Mouse (Mus musculus): ENCODE results near the gene Zbtb32. TPM values are rescaled to one million over a fixed set of nuclear protein-coding genes. Genes with fewer than 3 reads are reported as not detected.

Zbtb32 gene
- not detected for total RNA-seq (2021)
- long read RNA-seq, experiment 1: 0 reads
- long read RNA-seq, experiment 2: 0 reads

DNA sequence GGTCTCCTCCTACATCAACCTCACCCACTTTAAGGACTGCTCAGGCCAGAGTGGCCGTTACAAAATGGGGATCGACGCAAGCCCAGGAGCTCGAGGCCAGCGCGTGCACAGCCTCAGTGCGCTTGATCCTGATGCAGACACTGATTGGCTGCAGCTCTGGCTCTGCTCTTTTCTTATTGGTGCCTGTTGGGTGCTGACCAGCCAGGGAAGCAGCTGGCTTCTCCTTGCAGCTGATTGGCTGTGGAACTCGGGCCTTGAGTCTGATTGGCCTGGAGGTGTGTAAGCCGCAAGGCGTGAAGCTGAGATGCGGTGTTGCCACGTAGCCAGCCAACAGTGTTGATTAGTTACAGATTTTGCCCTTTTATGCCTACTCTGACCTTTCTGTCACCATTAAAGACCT is at the start of gene Zbtb32:
TSS of gene Zbtb32 (minus strand) at position 124 of the 400 bp plus-strand sequence.
- DNase-seq (ENCODE audit: low spot score in 2 of 2): no peak

DNA sequence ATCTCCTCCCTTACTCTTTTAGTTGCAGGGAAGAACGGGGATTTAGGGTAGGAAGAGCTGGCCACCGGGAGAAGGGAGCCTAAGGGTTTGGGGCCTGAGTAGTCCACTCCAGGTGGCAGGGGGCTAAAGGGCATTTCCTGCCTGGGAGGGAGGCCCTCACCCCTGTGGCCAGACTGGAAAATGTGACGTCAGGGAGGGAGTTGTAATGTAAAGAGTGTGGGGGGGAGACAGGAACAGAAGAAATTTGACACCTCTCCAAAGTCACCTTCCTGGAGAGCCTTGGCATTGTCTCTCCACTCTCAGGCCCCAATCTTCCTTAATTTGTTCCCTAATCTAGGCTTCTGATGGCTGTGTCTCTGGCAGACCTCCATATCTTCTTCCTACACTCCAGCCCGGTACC is 40.4 kb upstream of the Zbtb32 start:
- DNase-seq (ENCODE audit: low spot score in 2 of 2): no peak

DNA sequence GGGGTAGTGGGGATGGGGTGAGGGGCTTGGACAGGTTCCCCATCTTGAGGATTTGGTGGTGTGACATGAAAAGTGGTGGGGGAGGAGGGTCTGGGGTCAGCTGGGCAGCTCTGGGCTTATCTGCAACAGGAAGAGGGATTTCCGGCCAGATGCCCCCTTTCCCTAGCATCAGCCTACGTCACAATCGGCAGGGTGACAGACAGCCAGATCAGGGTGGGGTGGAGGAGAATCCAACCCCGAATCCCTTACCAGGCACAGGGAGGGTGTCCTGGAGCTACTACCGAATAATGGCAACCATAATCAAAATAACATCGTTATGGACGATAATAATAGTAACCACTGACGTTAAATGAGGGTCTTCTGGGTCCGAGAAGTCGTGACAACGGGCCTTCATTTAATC is 37.7 kb upstream of the Zbtb32 start:
- no peak for DNase-seq (ENCODE audit: low spot score in 2 of 2)

DNA sequence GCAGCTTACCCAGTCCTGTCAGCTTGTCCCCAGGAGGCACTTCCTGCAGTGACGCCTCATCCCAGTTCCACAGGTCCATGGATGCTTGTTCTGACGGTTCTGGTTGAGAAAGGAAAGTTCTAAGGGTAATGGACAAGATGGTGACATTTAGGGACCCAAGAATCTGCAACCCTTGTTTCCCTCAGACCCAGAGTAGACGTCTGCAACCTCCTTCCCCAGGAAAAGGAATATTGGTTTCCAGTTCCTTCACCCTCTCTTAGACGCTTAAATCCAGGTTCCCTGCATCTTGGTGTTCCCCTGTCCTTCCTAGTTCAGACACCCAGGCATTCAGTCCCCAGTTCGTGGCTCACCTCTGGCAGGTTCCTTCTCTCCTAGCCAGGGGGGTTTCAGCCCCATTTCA is 37.0 kb upstream of the Zbtb32 start, which contains the start of gene Etv2:
TSS of gene Etv2 (minus strand) at position 101 of the 400 bp plus-strand sequence.
- DNase-seq (ENCODE audit: low spot score in 2 of 2): no peak

DNA sequence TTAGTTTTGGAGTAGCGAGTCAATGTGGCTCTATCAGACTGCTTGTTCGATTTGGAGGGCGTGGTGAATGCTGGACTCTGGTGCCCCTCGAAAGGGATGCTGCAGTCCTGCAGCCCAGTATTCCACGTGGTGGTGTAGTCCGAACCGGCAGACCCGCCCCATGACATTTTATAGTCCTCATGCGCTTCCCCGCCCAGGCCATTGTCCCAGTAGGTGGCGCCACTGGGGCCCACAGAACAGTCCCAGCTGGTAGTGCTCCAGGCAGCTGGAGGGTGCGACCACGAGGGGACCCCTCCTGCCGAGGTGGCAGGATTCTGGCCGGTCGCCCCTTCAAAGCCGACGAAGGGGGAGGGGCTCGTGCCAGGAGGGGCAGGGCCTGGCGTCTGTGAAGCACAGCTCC is 35.9 kb upstream of the Zbtb32 start:
- DNase-seq (ENCODE audit: low spot score in 2 of 2): peak; percentile 22 to 30

DNA sequence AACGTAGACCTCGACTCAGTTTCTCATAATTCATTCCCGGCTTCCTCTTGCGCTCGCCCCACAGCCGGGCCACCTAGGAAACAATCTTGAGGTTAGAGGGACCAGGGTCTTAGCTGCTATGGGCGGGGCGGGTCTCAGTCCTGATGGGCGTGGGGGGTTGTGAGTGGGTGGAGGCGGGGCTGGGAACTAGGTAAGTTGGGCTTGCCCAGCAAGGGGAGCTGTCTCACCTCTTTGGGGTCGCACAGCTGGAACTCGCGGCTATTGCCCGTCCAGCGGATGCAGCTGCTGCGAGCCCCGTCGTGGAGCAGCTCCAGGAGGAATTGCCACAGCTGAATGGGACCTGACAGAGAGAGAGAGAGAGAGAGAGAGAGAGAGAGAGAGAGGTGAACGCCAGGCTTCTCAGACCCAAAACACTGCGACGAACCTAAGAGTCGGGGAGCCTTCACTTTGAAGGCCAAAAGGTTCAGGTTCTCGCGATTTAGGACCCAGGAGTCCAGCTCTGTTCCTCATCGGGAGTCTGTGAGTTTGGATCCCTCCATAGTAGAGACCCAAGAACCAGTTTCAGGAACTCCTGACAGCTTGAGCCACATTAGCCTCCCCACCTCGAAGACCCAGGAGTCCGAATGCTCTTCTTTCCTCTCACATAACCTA is 35.2 kb upstream of the Zbtb32 start:
- DNase-seq (ENCODE audit: low spot score in 2 of 2): no peak

DNA sequence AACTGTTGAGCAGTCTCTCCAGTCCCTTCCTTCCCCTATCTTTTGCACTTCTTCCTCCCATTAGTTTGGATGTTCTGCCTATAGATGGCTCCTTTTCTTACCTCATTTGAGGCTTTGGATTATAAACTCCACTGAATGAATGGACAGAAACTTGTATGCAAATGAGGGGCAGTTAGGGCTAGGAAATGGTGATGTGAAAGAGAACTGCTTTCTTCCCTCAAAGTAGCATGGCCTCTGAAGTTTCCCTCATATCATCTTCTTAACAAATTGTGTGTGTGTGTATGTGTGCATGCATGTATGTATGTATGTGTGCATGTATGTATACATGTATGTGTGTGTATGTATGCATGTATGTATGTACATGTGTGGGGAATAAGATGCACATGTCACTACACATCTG is 30.3 kb upstream of the Zbtb32 start:
- no peak for DNase-seq (ENCODE audit: low spot score in 2 of 2)

DNA sequence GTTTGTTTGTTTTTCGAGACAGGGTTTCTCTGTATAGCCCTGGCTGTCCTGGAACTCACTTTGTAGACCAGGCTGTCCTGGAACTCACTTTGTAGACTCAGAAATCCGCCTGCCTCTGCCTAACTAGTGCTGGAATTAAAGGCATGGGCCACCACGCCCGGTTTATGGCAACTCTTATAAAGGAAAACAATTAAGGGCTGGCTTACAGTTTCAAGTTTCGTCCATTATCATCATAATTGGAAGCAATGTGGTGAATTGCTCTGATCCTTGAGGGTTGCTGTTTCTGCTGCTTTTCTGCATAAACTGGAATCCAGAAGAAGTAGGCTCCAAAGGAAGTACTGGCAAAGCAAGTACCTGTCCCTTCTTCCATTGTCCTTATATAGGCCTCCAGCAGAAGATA is 27.9 kb upstream of the Zbtb32 start:
- DNase-seq (ENCODE audit: low spot score in 2 of 2): no peak

DNA sequence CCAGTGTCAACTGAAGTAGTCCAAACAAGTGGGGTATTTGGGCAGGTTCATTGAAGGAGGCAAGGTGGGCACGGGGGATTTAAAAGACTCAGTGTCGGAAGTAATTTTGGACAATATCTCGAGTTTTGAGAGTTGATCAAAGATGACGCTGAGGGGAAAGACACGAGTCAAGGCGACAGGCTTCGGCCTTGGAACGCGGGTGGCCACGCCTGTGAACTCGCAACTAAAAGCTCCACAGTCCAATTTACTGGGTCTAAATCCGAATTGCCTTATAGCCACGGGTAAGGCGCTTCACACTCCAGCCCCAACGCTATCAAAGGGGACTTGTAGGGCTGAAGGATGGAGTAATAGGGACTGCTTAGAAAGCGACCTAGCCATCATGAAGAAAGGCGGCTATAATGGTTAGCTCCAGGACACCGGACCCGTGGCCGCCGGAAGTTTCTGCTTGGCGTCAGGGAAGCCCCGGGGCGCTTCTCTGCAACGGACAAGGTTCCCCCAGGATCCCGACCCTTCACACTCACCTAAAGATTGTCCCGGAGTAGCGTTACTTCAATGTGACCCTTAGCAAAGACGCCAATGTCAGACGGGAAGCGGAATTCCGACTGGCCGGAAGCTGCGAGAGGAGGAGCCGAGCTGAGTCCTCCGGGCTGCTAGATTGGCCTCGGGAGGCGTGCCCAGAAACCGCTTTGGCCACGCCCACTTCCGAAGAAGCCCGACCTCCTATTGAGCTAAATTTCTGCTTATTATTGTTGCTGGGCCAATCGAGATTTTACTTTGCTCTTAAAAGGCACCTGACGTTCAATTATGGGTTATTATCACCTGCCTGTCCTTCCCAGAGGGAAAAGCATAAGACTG is 27.0 kb upstream of the Zbtb32 start, which contains the start of gene Cox6b1:
TSS of gene Cox6b1 (minus strand) at position 622 of the 855 bp plus-strand sequence.
- DNase-seq (ENCODE audit: low spot score in 2 of 2): peak; percentile 84 to 87

DNA sequence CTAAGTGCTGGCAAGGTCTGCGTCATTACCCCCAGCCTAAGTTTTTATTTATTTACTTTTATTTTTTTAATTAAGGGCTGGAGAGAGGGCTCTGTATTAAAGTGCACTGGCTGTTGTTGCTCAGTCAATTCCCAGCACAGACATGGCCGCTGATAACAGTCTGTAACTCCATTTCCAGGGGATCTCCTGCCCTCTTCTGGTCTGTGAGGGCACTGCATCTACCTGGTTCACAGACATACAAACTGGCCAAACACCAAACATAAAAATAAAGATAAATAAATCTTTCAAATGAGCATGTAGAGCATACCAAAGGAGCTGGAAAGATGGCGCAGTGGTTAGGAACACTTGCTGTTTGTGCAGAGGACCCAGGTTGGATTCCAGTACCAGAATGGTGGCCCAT is 20.5 kb upstream of the Zbtb32 start:
- DNase-seq (ENCODE audit: low spot score in 2 of 2): no peak

DNA sequence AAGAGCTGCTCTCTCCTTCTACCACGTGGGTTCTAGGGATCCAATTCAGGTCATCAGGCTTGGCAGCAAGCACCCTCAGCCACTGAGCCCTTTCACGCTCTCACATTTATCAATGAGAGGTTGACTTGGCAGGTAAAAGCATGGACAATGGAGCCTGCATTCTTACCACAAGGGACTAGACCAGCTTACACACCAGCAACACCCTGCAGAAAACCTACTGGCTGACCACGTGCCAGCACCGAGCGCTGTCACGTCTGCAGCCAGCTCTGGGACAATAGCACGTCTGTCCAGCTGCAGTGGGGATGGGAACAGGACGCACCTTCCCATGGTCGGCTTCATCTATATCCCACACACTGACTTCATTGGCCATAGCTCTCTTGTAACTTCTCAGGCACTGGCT is 19.9 kb upstream of the Zbtb32 start:
- no peak for DNase-seq (ENCODE audit: low spot score in 2 of 2)

DNA sequence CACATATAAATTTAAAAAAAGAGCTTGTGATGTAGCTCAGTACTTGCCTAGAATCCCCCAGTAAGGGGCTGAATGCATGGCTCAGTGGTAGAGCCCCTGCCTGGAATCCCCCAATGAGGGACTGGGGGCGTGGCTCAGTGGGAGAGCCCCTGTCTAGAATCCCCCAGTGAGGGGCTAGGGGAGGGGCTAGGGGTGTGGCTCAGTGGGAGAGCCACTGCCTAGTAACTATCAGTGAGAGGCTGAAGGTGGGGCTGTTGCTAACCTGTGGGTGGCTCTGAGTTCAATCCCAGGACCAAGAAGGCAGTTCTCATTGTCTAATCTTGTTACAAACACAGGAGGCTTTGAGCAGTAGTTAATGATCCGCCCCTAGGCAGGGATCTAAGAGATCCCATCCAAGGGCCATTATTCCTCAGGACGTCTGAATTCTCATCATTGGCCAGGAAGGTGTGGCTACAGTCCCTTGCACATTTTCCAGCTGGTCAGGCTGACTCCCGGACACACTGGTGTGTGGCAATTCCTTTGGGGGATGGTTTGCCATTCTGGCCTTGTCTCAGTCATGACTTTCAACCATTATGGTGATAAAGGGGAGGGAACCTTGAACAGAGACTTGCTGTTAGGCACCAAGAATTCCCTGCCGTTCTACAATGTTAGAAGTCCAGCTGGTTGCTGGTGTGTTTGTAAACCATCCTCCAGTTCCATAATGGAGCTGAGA is 16.5 kb upstream of the Zbtb32 start:
- DNase-seq (ENCODE audit: low spot score in 2 of 2): no peak

DNA sequence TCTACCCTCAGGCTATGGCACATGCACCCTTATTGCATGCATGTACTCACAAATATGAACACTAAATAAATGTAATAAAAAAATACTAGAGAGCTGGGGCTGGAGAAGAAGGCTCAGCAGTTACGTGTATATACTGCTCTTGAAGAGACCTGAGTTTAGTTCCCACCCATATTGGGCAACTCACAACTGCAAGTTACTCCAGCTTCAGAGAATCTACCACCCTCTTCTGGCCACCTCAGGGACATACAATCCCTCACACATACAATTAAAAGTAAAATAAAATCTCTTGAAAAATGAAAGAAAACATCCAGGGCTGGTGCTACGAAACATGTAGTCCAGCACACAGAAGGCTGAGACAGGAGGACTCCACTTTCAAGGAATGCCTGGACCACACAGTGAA is 15.7 kb upstream of the Zbtb32 start:
- DNase-seq (ENCODE audit: low spot score in 2 of 2): no peak

DNA sequence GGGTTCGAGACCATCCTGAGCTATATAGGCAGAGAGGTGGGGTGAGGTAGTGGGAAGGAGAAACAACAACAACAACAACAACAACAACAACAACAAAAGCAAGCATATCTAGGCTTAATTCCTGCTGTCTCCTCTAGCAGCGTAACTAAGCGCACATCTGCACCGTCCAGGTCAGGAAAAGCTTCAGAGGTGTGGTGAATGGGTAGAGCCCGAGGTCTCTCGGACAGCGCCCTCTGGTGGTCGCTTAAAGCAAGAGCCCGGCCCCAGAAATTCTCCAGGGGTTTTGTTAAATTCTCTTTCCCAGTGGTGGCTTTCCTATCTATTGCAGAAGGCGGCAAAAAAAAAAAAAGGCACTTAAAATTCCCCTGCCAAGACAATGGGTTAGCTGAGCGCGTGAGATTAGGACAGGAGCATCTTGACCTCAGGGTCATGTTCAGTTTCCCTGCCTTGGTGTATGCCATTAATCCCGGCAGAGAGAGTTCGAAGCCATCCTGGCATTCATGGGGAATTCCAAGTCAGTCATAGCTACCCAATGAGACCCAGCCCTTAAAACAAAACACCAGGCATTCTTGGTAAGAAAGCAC is 14.9 kb upstream of the Zbtb32 start:
- peak; percentile 36 to 46 for DNase-seq (ENCODE audit: low spot score in 2 of 2)

DNA sequence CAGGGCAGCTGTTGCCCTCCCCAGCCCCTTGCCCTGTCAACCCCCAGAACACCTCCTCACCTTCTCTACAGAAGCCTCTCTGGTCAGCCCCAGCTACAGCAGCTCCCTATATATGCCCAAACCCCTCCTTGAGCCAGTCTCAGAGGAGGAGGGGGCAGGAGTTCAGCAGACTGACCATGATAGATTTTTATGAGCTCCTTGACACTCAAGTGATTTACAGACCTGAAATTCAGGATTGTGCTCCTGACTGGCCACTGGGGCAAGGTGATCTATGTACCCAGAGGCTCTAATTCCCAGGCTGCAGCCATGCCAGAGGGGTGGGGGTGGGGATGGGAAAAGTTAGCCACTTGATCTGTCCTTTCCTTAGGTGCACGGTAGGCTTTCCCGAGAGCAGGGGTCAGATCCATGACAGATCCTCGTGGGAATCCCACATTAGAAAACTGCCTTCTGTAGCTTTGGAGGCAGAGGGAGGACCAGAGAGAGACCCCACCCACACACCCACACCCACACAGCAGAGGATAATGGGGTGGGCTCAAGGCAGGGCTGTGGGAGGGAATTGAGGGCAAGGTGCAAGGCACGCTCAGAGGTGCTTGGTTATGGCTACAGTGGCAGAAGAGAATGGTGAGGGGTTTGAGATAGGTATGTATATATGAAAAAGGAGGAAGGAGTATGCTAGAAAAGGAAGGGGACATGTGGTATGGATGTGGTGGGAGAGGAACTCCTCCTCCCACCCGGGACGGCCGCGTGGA is 14.1 kb upstream of the Zbtb32 start, which contains the start of gene Upk1a:
TSS of gene Upk1a (minus strand) at position 194 of the 749 bp plus-strand sequence.
- DNase-seq (ENCODE audit: low spot score in 2 of 2): no peak

DNA sequence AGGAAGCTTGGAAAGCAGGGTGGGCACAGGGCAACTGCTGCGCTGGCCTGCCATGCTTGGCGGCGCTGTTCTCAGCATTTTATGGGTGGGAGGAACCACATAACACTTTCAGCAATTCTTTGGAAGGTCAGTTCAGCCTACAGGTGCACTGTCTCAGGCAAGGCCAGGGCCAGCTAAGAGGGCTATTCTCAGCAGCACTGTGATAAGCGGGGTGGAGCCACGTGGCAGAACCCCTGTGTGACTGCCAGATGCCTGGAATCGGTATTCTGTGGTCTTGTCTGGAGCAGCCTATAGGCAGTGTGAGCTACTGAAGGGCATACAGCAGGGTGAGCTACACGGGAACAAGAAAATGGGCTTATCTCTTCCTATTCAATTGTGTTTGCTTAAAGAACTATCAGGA is 11.3 kb upstream of the Zbtb32 start:
- no peak for DNase-seq (ENCODE audit: low spot score in 2 of 2)

DNA sequence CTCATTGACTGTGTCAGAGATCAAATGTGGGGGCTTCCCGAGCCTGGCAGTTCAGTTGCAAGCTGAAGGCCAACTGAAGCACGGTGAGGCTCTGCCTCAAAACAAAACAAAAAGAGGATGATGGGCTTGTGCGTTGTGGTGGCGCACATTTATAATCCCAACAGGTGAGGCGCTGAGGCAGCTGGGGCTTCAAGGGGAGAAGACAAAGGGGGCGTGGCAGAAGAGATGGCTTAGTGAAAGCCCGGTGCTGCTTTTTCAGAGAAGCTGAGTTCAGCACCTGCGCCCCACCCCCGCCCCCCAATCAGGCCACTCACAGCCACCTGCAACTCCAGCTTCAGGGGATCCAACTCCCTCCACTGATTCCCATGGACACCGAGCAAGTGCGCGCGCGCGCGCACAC is 9.8 kb upstream of the Zbtb32 start:
- no peak for DNase-seq (ENCODE audit: low spot score in 2 of 2)

DNA sequence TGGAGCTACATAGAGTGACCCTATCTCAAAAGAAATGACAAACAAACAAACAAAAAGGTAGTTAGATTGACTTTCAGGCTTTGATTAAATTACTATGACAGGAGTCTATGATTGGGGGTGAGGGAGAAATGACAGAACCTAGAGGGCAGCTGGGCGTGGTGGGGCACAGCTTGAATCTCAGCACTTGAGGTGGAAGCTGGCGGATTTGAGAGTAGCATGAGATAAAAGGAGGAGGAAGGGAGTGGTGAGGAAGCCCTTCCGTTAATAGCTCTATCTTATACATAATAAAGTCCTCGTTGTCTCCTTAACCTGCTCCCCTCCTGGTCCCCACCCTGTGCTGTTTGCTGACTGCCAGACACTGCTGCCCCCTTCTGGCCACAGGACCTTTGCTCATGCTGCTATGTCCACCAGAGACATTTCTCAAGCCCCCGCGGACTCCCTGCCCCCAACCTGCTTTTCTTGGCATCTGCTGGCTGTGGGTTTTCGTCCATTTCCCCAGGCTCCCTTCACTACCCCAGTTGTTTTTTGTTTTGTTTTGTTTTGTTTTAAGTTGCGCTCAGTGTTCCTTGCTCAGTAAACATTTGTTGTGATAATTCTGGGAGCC is 9.1 kb upstream of the Zbtb32 start:
- no peak for DNase-seq (ENCODE audit: low spot score in 2 of 2)

DNA sequence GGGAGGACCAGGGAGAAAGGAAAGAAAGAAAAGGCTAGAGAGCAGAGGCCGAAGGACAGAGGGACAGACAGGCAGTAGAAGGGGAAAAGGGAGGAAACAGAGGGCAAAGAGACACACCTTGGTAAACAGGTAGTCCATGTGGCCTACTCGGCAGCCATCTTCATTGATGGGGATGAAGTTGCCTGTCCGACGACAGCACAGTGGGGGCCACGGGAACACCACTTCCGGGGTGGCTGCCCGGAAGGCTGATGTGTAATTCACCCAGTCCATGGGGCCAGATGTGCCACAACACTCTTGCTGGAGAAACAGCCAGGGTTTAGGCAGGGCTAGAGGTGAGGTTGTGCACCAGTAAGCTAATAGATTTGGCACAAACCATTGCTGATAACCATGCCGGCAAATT is 6.2 kb upstream of the Zbtb32 start:
- no peak for DNase-seq (ENCODE audit: low spot score in 2 of 2)

DNA sequence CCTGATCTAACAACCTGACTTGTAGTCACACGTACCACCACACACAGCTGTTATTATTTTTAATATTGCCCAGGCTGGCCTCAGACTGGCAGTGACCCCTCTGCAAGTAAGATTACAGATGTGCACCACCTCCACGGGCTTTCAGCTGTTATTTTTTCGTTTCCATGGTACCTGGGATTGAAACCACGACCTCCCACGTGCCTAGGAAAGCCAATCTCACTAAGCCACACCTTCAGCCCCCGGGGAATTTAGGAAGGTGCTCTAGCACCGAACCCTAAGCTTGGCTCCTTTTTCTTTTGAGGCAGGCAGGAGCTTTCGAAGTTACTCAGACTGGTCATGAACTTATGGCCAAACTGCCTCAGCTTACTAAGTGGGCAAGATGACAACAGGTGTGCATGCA is 5.7 kb upstream of the Zbtb32 start:
- no peak for DNase-seq (ENCODE audit: low spot score in 2 of 2)

All from layer of hippocampus, postnatal 14 days (tissue).